Mouse (Mus musculus) cerebellum, adult 2 months (tissue): ENCODE measurements at regions not wholly inside any gene's neighbourhood (a gene's known extent, or its start where the extent isn't known, plus 50 kb on each side); places are given as distances from the start of the nearest gene placed in this dataset.

Experiments
- DNase-seq, 2 experiments: peaks; one replicate each; pipeline ENCODE4 v3.0.0; 2021
- H3K27ac ChIP-seq: fragments of 200-500 bp; 2 replicates; pipeline ENCODE4 v1.5.1; 2012; ENCODE audit warnings: low read length, control low read depth, inconsistent platforms; ENCODE audit not compliant: insufficient read depth
- H3K27me3 ChIP-seq: fragments of 200-500 bp; 2 replicates; pipeline ENCODE4 v1.6.1; 2012; ENCODE audit warnings: inconsistent platforms, mild to moderate bottlenecking, low read length, moderate library complexity; ENCODE audit not compliant: control insufficient read depth, insufficient read depth
- H3K4me1 ChIP-seq: fragments of 200-500 bp; 2 replicates; pipeline ENCODE4 v1.6.1; 2011; ENCODE audit warnings: low read length; ENCODE audit not compliant: control insufficient read depth, insufficient read depth
- H3K4me3 ChIP-seq: fragments of 200-500 bp; replicated peaks from 2 replicates; pipeline ENCODE3; 2011; ENCODE audit warnings: mild to moderate bottlenecking, low read depth, low read length, control low read depth; ENCODE audit not compliant: insufficient read depth
- CTCF ChIP-seq: fragments of 200-500 bp; IDR thresholded peaks from 2 replicates; pipeline ENCODE4 v1.5.1; 2011; ENCODE audit warnings: low read depth, mild to moderate bottlenecking, control low read depth, low read length, moderate library complexity, borderline replicate concordance; ENCODE audit not compliant: insufficient read depth
- POLR2A ChIP-seq: fragments of 200-500 bp; IDR thresholded peaks from 2 replicates; pipeline ENCODE4 v1.6.1; 2011; ENCODE audit warnings: low read length, control low read depth, borderline replicate concordance; ENCODE audit not compliant: insufficient read depth
- WGBS: fragments of 180-500 bp; shearing (Covaris S2); methylation state at CpG from one replicate; pipeline ENCODE4 v1.1.7; 2018; 5-methylcytosine and 5-hydroxymethylcytosine counted together

GRCm38 (mm10) chr9:27646956-27647355 is 143.6 kb upstream of the Opcml start:
- TF ChIP-seq CTCF (no peak), POLR2A (no peak)
- no peak overlapping the region for H3K4me3 ChIP-seq
- WGBS, result 63% methylated on average over 10 of the region's 10 CpGs

GRCm38 (mm10) chr9:27658001-27658400 is 132.6 kb upstream of the Opcml start:
- H3K4me3 ChIP-seq, result no peak overlapping the region
- WGBS, result 93% methylated on average over 1 of the region's 1 CpGs
- peak in 1 of 2 experiments; percentile 9 for DNase-seq
- no peak overlapping the region for H3K27ac ChIP-seq
- H3K4me1 ChIP-seq, result no peaks in the 10 kb centered on the region
- H3K27me3 ChIP-seq, result no peaks in the 10 kb centered on the region
- TF ChIP-seq POLR2A (no peak), CTCF (no peak)

More at GRCm38 (mm10) chr9:27646956-27647355, 143.6 kb upstream of the Opcml start:
- DNase-seq, result no peak
- no peak overlapping the region for H3K27ac ChIP-seq
- no peaks in the 10 kb centered on the region for H3K4me1 ChIP-seq
- H3K27me3 ChIP-seq, result no peaks in the 10 kb centered on the region

- no peak for DNase-seq
- no peaks in the 10 kb centered on the region for H3K27me3 ChIP-seq
- H3K4me3 ChIP-seq, result no peak overlapping the region
- 67% methylated on average over 1 of the region's 1 CpGs for WGBS
- no peak for TF ChIP-seq CTCF
- TF ChIP-seq POLR2A, result no peak
- H3K4me1 ChIP-seq, result no peaks in the 10 kb centered on the region
- H3K27ac ChIP-seq, result no peak overlapping the region
Observed at GRCm38 (mm10) chr9:27661431-27662300, 128.9 kb upstream of the Opcml start.

GRCm38 (mm10) chr9:27663230-27663629 is 127.3 kb upstream of the Opcml start:
- Histone ChIP-seq H3K27ac (no peak overlapping the region), H3K4me1 (no peaks in the 10 kb centered on the region), H3K4me3 (no peak overlapping the region), H3K27me3 (no peaks in the 10 kb centered on the region)
- WGBS, result 87% methylated on average over 1 of the region's 1 CpGs
- no peak for TF ChIP-seq CTCF
- TF ChIP-seq POLR2A, result no peak
- DNase-seq, result no peak

GRCm38 (mm10) chr9:27665659-27666058 is 124.9 kb upstream of the Opcml start:
- H3K27ac ChIP-seq, result no peak overlapping the region
- H3K4me1 ChIP-seq, result no peaks in the 10 kb centered on the region
- 79% methylated on average over 2 of the region's 2 CpGs for WGBS
- TF ChIP-seq POLR2A (no peak), CTCF (no peak)
- no peak overlapping the region for H3K4me3 ChIP-seq
- no peak for DNase-seq
- no peaks in the 10 kb centered on the region for H3K27me3 ChIP-seq

- Histone ChIP-seq H3K4me1 (no peaks in the 10 kb centered on the region), H3K4me3 (no peak overlapping the region), H3K27me3 (no peaks in the 10 kb centered on the region), H3K27ac (no peak overlapping the region)
- TF ChIP-seq POLR2A (no peak), CTCF (no peak)
- DNase-seq, result no peak
- 59% methylated on average over 6 of the region's 6 CpGs for WGBS
Observed at GRCm38 (mm10) chr9:27670032-27670740, 120.4 kb upstream of the Opcml start.

GRCm38 (mm10) chr9:27685325-27685724 is 105.2 kb upstream of the Opcml start:
- H3K4me1 ChIP-seq, result no peaks in the 10 kb centered on the region
- no peak for DNase-seq
- H3K27ac ChIP-seq, result no peak overlapping the region
- no peaks in the 10 kb centered on the region for H3K27me3 ChIP-seq
- H3K4me3 ChIP-seq, result no peak overlapping the region
- TF ChIP-seq POLR2A (no peak), CTCF (no peak)
